30 mouse cellular contexts compared by ENCODE assay signal in the genomic region with DNA sequence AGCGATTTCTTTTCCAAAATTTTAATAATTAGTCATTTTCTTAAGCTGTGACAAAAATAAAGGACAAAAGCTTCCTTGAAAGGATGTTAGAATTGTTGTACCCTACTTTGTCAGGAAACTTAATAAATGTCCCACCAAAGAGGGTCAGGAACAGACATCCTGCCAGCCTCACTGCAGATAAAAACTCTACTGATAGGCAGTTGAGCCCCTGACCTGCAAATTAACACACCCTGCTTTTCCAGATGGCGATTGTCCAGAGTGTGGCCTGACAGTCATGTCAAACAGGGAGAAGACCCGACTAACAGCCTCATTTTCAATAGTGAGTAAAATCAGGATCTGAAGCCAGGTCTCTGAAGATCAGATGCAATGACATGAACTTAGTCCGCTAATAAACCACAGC.
DNase-seq lines count a peak whose midpoint lies in the region; ATAC-seq and TF ChIP-seq lines count a peak whose summit lies in the region.
"Had no signal": no experiment of that assay in that cellular context is flagged by ENCODE, and none has a peak within 500 bp of the region (broad histone marks: within the 10 kb centered on the region; RNA-seq: fewer than 3 reads in every experiment).

No protein-coding gene starts in this region.

- no peak overlapping the region for H3K9ac ChIP-seq in heart, embryonic 13.5 days
- H3K9ac ChIP-seq in kidney, embryonic 16.5 days (replicated peaks; ENCODE audit: low read length), result no peak overlapping the region
- no peak overlapping the region for H3K9ac ChIP-seq in lung, embryonic 14.5 days
- H3K9ac ChIP-seq: embryonic facial prominence, embryonic 15.5 days; forebrain, embryonic 12.5 days; forebrain, postnatal 0 days; hindbrain, embryonic 15.5 days; liver, embryonic 13.5 days; midbrain, embryonic 15.5 days; neural tube, embryonic 15.5 days had no signal

- H3K4me3 ChIP-seq in heart, embryonic 13.5 days, result no peak overlapping the region
- H3K4me3 ChIP-seq in heart, embryonic 10.5 days, result no peak overlapping the region
- H3K4me3 ChIP-seq in kidney, embryonic 16.5 days (ENCODE audit: low read length), result no peak overlapping the region
- H3K4me3 ChIP-seq in lung, embryonic 14.5 days (ENCODE audit: low read depth, low read length), result no peak overlapping the region
- H3K4me3 ChIP-seq: embryonic facial prominence, embryonic 10.5 days; embryonic facial prominence, embryonic 15.5 days; forebrain, embryonic 12.5 days; hindbrain, embryonic 10.5 days; hindbrain, embryonic 15.5 days; liver, embryonic 13.5 days; midbrain, embryonic 10.5 days; midbrain, embryonic 15.5 days; neural tube, embryonic 15.5 days had no signal

- peak overlapping the region; percentile 33 for H3K27ac ChIP-seq in heart, embryonic 13.5 days (replicated peaks)
- H3K27ac ChIP-seq in heart, embryonic 10.5 days, result no peak overlapping the region
- H3K27ac ChIP-seq in kidney, embryonic 16.5 days (ENCODE audit: low read length), result no peak overlapping the region
- no peak overlapping the region for H3K27ac ChIP-seq in lung, embryonic 14.5 days (ENCODE audit: low read depth)
- H3K27ac ChIP-seq: embryonic facial prominence, embryonic 10.5 days; embryonic facial prominence, embryonic 15.5 days; forebrain, embryonic 12.5 days; hindbrain, embryonic 10.5 days; hindbrain, embryonic 15.5 days; liver, embryonic 13.5 days; midbrain, embryonic 10.5 days; midbrain, embryonic 15.5 days; neural tube, embryonic 15.5 days had no signal

- TF ChIP-seq CTCF in lung, embryonic 14.5 days (IDR thresholded peaks at IDR 0.05; ENCODE audit: low read depth), result no peak

- peaks cover 34% of the 10 kb centered on the region for H3K4me1 ChIP-seq in heart, embryonic 13.5 days
- peaks cover 30% of the 10 kb centered on the region for H3K4me1 ChIP-seq in heart, embryonic 10.5 days
- H3K4me1 ChIP-seq in kidney, embryonic 16.5 days (ENCODE audit: insufficient read depth, low read length), result peaks cover 5% of the 10 kb centered on the region; the same call in 1 of the 2 replicates
- no peaks in the 10 kb centered on the region; the same call in 1 of the 2 replicates for H3K4me1 ChIP-seq in lung, embryonic 14.5 days (ENCODE audit: insufficient read depth)
- H3K4me1 ChIP-seq: embryonic facial prominence, embryonic 15.5 days; hindbrain, embryonic 10.5 days; hindbrain, embryonic 15.5 days; liver, embryonic 13.5 days; midbrain, embryonic 15.5 days; neural tube, embryonic 15.5 days had no signal

- WGBS in heart, embryonic 13.5 days, result 23% methylated on average over 4 of the region's 4 CpGs
- WGBS in heart, embryonic 10.5 days, result 29% methylated on average over 4 of the region's 4 CpGs
- WGBS in kidney, embryonic 16.5 days, result 56% methylated on average over 4 of the region's 4 CpGs
- 31% methylated on average over 4 of the region's 4 CpGs for WGBS in lung, embryonic 14.5 days

- no peaks in the 10 kb centered on the region for H3K27me3 ChIP-seq in heart, embryonic 13.5 days (replicated peaks)
- H3K27me3 ChIP-seq in heart, embryonic 10.5 days (ENCODE audit: insufficient read depth, poor library complexity, severe bottlenecking), result no peaks in the 10 kb centered on the region
- H3K27me3 ChIP-seq in kidney, embryonic 16.5 days (ENCODE audit: insufficient read depth, low read length), result no peaks in the 10 kb centered on the region
- no peaks in the 10 kb centered on the region for H3K27me3 ChIP-seq in lung, embryonic 14.5 days (ENCODE audit: insufficient read depth, low read length)
- H3K27me3 ChIP-seq: CH12.LX; embryonic facial prominence, embryonic 15.5 days; hindbrain, embryonic 15.5 days; liver, embryonic 13.5 days; neural tube, embryonic 15.5 days had no signal

- peak overlapping the region; percentile 17; the same call in 1 of the 2 replicates for H3K4me2 ChIP-seq in heart, embryonic 13.5 days
- no peak overlapping the region for H3K4me2 ChIP-seq in kidney, embryonic 16.5 days (replicated peaks; ENCODE audit: low read depth, low read length)
- no peak overlapping the region for H3K4me2 ChIP-seq in lung, embryonic 14.5 days
- H3K4me2 ChIP-seq: embryonic facial prominence, embryonic 15.5 days; forebrain, embryonic 12.5 days; hindbrain, embryonic 15.5 days; liver, embryonic 13.5 days; midbrain, embryonic 15.5 days; neural tube, embryonic 15.5 days had no signal

- no peaks in the 10 kb centered on the region for H3K9me3 ChIP-seq in heart, embryonic 13.5 days
- no peaks in the 10 kb centered on the region for H3K9me3 ChIP-seq in heart, embryonic 10.5 days
- no peaks in the 10 kb centered on the region for H3K9me3 ChIP-seq in kidney, embryonic 16.5 days (ENCODE audit: low read length)
- H3K9me3 ChIP-seq in lung, embryonic 14.5 days (ENCODE audit: low read depth, low read length), result no peaks in the 10 kb centered on the region
- H3K9me3 ChIP-seq: embryonic facial prominence, embryonic 10.5 days; embryonic facial prominence, embryonic 15.5 days; forebrain, embryonic 12.5 days; hindbrain, embryonic 10.5 days; hindbrain, embryonic 15.5 days; liver, embryonic 13.5 days; midbrain, embryonic 10.5 days; midbrain, embryonic 15.5 days; neural tube, embryonic 15.5 days had no signal

- no peak for ATAC-seq in heart, embryonic 13.5 days (ENCODE audit: extremely low read depth, insufficient number of reproducible peaks, low FRiP score, low TSS enrichment)
- no peak for ATAC-seq in kidney, embryonic 16.5 days (ENCODE audit: low FRiP score, low TSS enrichment)
- no peak for ATAC-seq in lung, embryonic 14.5 days (ENCODE audit: insufficient read depth)
- ATAC-seq: activated CD4-positive, CD25-positive, alpha-beta regulatory T cell, adult 4 months; forebrain, postnatal 0 days; inflammation-experienced regulatory T-cells, adult 6 months; midbrain, embryonic 15.5 days had no signal

- DNase-seq in embryo, embryonic 10 days (ENCODE audit: low spot score), result peak; percentile 29
- DNase-seq in embryo, embryonic 9.5 days (ENCODE audit: extremely low spot score), result no peak
- no peak for DNase-seq in heart, embryonic 10.5 days (ENCODE audit: low spot score)
- peak; percentile 8 for DNase-seq in kidney, adult 9 months
- peak; percentile 4 for DNase-seq in lung, embryonic 14.5 days
- DNase-seq in lung, postnatal 10 days, result no peak
- DNase-seq: adrenal gland, adult 2 months; adrenal gland, postnatal 36 days; cerebellum, adult 18-20 months; cerebellum, postnatal 10 days; forebrain, postnatal 0 days; gastrocnemius, postnatal 10 days; left cerebral cortex, postnatal 4 days; liver, embryonic 13.5 days; lung, adult 2 months; retina, postnatal 1 day; right cerebral cortex, postnatal 14 days had no signal

- H3K36me3 ChIP-seq in heart, embryonic 13.5 days, result no peaks in the 10 kb centered on the region
- H3K36me3 ChIP-seq in heart, embryonic 10.5 days, result no peaks in the 10 kb centered on the region
- no peaks in the 10 kb centered on the region for H3K36me3 ChIP-seq in kidney, embryonic 16.5 days (ENCODE audit: insufficient read depth, low read length)
- no peaks in the 10 kb centered on the region for H3K36me3 ChIP-seq in lung, embryonic 14.5 days (ENCODE audit: insufficient read depth)
- H3K36me3 ChIP-seq: embryonic facial prominence, embryonic 10.5 days; embryonic facial prominence, embryonic 15.5 days; forebrain, embryonic 12.5 days; hindbrain, embryonic 10.5 days; hindbrain, embryonic 15.5 days; liver, embryonic 13.5 days; midbrain, embryonic 10.5 days; midbrain, embryonic 15.5 days; neural tube, embryonic 15.5 days had no signal

Comparison
In these comparisons a context has a peak if more than half of its experiments do, and no peak if none do; other contexts are left out.
1. DNase-seq: peak in embryo, embryonic 10 days (single experiment), kidney, adult 9 months (single experiment) and lung, embryonic 14.5 days (single experiment); none in embryo, embryonic 9.5 days (single experiment), heart, embryonic 10.5 days (single experiment) and lung, postnatal 10 days (single experiment).